Mouse (Mus musculus) kidney, postnatal 10 days (tissue): ENCODE data around the gene Pxylp1.

ENCODE experiments used
- DNase-seq: peaks from one replicate; pipeline ENCODE4 v3.0.0; 2021; ENCODE audit warnings: mixed read lengths

Pxylp1 gene

GRCm38 (mm10) chr9:96857838-96858237 is 34.6 kb downstream of the Pxylp1 start:
- no peak for DNase-seq

GRCm38 (mm10) chr9:96853300-96854186 is 38.9 kb downstream of the Pxylp1 start:
- DNase-seq, result no peak

GRCm38 (mm10) chr9:96851634-96852033 is 40.8 kb downstream of the Pxylp1 start:
- no peak for DNase-seq

- no peak for DNase-seq
Measured at GRCm38 (mm10) chr9:96851036-96851435, 41.4 kb downstream of the Pxylp1 start.

DNA sequence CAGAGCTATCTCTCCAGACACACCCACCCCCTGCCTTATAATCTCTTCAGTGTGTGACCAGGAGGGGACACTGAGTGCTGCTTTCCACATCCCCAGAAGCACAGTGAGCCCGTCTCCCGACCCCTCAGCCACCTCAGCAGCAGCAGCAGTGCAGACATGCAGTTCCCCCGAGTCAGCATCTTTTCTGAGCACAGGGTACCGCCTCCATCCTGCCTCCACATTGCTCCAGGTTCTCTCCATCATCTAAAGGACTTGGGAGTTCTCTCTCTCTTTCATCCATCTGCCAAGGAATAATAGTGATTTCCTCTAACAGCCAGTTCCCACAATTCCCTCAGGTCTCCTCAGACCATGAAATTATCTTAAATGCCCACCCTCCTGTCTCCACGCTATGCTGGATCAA is 43.5 kb downstream of the Pxylp1 start:
- no peak for DNase-seq

DNA sequence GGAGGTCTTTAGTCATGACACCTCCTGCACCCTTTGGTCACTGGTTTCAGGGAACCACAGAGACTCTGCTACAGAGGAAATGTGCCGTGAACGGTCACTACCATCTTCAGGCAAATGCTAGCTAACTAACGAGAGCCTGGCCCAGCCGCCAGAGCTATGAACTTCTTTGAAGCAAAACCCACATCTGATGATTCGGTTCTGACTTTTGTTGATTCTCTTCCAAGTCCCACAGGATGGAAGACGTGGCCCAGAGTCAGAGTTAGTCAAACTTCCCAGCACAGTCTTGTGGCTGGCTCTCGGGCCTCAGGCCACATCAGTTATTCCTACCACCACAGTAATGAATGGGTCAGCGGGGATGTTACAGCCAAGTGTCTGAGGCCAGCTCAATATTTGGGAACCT is 46.1 kb downstream of the Pxylp1 start:
- no peak for DNase-seq

- DNase-seq, result peak; percentile 79
Measured at GRCm38 (mm10) chr9:96844798-96845209, 47.7 kb downstream of the Pxylp1 start.

- no peak for DNase-seq
Measured at GRCm38 (mm10) chr9:96839376-96839775, 53.1 kb downstream of the Pxylp1 start.

DNA sequence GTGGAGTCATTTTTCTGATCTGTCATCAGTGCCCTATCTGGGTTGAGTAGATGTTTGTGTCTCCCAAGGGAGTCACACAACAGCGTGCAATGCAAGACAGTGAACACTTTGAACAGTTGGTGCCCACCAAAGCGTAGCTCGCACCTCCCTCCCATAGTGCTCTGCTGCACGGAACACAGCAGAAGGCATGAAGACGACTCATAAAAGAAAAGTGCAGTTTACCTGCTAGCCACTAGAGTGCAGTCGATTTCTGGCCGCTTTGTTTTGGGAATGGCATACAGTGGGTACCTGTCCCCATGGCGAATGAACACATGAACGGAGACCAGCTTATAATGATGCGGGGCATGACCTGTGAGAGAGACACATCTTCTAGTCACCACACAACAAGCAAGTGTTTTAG is 53.6 kb downstream of the Pxylp1 start:
- DNase-seq, result peak; percentile 41

GRCm38 (mm10) chr9:96837781-96838420 is 54.6 kb downstream of the Pxylp1 start:
- no peak for DNase-seq

DNA sequence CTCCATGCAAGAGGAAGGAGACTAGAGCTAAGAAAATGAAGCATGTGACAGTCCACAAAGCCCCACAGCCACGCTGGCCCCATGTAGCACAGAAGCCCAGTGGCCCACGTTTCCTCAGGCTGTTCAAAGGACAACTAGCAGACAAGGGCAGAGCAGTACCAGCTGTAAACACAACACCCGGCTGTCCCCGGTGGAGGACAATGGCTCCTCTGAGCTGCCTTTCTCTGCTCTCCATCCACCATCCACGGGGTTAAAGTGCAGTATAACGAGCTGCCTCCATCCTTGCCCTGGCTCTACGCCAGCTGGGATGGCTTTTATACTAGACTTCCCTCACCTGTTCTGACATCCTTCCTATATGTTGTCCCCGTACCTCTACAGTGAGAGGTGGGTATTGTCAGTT is 55.5 kb downstream of the Pxylp1 start:
- peak; percentile 37 for DNase-seq

DNA sequence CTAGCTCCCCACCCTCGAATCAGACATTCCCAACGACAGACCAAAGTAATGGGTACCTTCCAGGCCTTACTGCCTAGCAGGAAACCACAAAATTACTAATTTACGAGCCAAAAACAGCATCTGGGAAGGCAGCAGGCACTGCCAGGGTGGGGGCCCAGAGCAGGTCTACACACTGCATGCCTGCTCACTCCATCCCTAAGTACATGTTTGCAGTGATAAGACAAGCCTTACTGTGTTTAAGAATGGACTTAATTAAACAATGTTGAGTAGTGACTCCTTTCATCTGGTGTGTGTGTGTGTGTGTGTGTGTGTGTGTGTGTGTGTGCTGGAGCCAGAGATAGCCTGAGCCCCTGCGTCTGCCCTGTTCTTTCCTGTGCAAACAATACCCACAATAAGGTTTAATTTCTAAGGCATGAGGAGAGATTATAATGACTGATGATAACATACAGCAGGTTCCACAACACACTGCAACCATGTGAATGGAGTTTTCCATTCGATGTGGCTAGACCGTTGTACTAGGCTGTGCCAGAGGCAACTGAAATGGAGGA is 57.0 kb downstream of the Pxylp1 start:
- DNase-seq, result no peak

GRCm38 (mm10) chr9:96833606-96834005 is 58.9 kb downstream of the Pxylp1 start:
- no peak for DNase-seq

- DNase-seq, result no peak
Measured at GRCm38 (mm10) chr9:96832516-96832915, 60.0 kb downstream of the Pxylp1 start.

DNA sequence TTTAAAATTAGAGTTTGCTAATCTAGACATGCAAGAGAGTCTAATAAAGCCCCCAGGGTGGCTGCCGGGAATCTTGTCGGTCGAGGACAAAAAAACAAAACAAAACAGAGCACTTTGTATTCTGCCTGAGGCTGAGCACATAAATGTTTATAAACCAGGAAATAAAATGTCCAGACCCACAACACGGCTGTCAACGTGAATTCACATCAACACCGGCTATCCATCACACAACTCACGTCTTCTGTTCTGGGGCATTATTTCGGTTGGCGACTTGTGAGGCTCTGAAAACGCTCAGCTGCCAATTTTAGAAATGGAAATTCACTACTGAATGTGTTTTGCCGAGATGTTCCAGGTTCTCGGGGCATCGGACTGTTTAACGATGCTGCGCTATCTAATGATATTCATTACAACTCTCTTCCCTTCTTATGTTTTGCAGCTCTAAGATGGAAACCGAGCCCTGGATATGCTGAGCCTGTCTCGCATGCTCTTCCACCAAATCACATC is 61.6 kb downstream of the Pxylp1 start:
- DNase-seq, result no peak

DNA sequence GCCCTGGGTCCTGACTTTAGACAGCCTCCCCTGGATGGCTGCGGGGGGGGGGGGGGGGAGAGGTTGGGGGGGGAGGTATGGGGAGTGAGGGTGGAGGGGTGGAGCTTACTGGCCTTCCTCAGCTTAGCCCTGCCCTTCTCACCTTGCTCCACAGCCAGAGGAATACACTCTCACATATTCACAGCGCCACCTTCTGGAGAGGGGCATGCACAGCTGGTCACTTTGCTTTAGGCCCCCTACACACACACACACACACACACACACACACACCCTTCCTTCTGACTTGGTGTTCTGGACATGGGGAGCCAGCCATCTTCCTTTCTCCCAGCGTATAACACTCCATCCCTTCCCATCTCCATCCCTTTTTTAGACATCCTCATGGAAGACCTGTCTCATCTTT is 62.8 kb downstream of the Pxylp1 start:
- no peak for DNase-seq

DNA sequence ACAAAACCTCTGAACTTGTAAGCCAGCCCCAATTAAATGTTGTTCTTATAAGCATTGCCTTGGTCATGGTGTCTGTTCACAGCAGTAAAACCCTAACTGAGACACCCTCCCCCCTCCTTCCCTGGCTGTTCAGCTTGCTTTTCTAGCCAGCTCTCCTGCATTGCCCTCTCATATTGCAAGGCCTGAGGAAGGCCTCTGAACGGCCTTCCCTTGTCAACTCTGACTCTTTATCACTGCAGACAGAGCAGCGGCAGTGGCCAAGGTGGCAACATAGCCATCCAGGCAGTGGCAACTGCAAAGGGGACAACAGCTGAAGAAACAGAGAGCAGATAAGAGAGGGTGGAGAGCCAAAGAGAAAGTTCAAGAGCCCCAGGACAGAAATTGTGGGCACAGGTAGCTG is 64.4 kb downstream of the Pxylp1 start:
- no peak for DNase-seq

- no peak for DNase-seq
Measured at GRCm38 (mm10) chr9:96827002-96827785, 65.3 kb downstream of the Pxylp1 start.

- no peak for DNase-seq
Measured at GRCm38 (mm10) chr9:96824857-96825256, 67.6 kb downstream of the Pxylp1 start.

- no peak for DNase-seq
Measured at GRCm38 (mm10) chr9:96824026-96824425, 68.4 kb downstream of the Pxylp1 start.

DNA sequence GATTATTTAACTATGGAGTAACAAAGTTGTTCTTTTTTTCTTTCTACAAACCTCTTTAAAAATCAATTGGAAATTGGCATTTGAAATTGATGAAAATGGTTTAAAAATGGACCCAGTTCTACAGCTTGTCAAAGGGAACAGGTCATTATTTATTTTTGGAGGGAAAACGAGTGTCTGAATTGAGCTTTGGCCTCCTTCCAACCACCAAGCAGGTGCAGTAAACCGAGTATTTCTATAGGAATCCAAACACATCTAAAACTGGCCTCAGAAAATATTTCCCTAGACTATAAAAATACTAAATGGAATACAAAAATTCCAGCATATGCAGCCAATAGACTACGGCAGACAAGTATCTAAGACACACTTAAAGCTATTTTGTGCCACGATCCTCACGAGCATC is 68.9 kb downstream of the Pxylp1 start:
- no peak for DNase-seq

GRCm38 (mm10) chr9:96823005-96823404 is 69.5 kb downstream of the Pxylp1 start:
- no peak for DNase-seq
